Comparison of ENCODE assay signal across 22 mouse cellular contexts in the genomic region with DNA sequence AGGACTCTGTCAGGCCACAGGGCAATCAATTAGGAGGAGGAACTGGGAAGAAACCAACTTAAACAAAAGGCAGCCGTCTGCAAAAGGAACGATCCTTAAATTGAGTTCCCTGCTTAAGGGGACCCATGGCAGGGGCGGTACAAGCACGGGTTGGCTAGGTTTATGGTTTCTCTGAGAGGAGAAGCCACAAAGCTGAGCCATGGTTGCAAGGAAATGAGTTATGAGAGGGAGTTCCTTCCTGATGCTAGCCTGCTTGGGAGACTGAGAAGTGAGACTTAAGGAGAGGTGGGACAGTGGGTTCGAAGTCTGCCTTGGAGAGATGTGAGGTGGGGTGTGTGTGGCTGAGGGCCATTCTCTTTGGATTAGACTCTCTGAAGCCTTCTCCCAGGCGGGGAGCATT. TPM values are rescaled to one million over a fixed set of nuclear protein-coding genes. Genes with fewer than 3 reads are reported as not detected.
DNase-seq lines count a peak whose midpoint lies in the region; ATAC-seq and TF ChIP-seq lines count a peak whose summit lies in the region.
"Had no signal": no experiment of that assay in that cellular context is flagged by ENCODE, and none has a peak within 500 bp of the region (broad histone marks: within the 10 kb centered on the region; RNA-seq: fewer than 3 reads in every experiment).

No protein-coding gene starts in this region.

- H3K27me3 ChIP-seq in lung, embryonic 15.5 days = no peaks in the 10 kb centered on the region
- H3K27me3 ChIP-seq in liver, embryonic 12.5 days (replicated peaks) = no peaks in the 10 kb centered on the region
- no peaks in the 10 kb centered on the region for H3K27me3 ChIP-seq in myocyte (ENCODE audit: control insufficient read depth, insufficient read depth, insufficient read length)
- H3K27me3 ChIP-seq in kidney, adult 2 months (replicated peaks; ENCODE audit: control insufficient read depth, insufficient read depth, low read length) = no peaks in the 10 kb centered on the region
- H3K27me3 ChIP-seq: embryonic facial prominence, embryonic 12.5 days; heart, embryonic 15.5 days; neural tube, embryonic 12.5 days had no signal

- H3K27ac ChIP-seq in lung, embryonic 15.5 days = peak overlapping the region; percentile 61
- peak overlapping the region; percentile 74 for H3K27ac ChIP-seq in liver, embryonic 12.5 days
- no peak overlapping the region for H3K27ac ChIP-seq in kidney, adult 2 months (ENCODE audit: insufficient read depth, low read depth, low read length)
- H3K27ac ChIP-seq: embryonic facial prominence, embryonic 12.5 days; heart, embryonic 15.5 days; layer of hippocampus, adult 2 months; neural tube, embryonic 12.5 days had no signal

- 48% methylated on average over 6 of the region's 6 CpGs for WGBS in lung, embryonic 15.5 days
- WGBS in liver, embryonic 12.5 days (ENCODE audit: insufficient replicate concordance) = 38% methylated on average over 6 of the region's 6 CpGs
- WGBS in kidney, adult 2 months = 35% methylated on average over 6 of the region's 6 CpGs

- no peak overlapping the region for H3K4me2 ChIP-seq in lung, embryonic 15.5 days
- H3K4me2 ChIP-seq in liver, embryonic 12.5 days = no peak overlapping the region
- H3K4me2 ChIP-seq in myocyte (ENCODE audit: low read depth) = peak overlapping the region; percentile 59
- H3K4me2 ChIP-seq: embryonic facial prominence, embryonic 12.5 days; heart, embryonic 15.5 days; midbrain, embryonic 11.5 days; neural tube, embryonic 12.5 days had no signal

- no peak overlapping the region for H3K4me3 ChIP-seq in lung, embryonic 15.5 days
- no peak overlapping the region for H3K4me3 ChIP-seq in liver, embryonic 12.5 days
- no peak overlapping the region for H3K4me3 ChIP-seq in myocyte
- no peak overlapping the region for H3K4me3 ChIP-seq in kidney, adult 2 months (ENCODE audit: insufficient read depth, low read depth, low read length)
- H3K4me3 ChIP-seq: embryonic facial prominence, embryonic 12.5 days; heart, embryonic 15.5 days; layer of hippocampus, adult 2 months; neural tube, embryonic 12.5 days had no signal

- no peaks in the 10 kb centered on the region for H3K9me3 ChIP-seq in lung, embryonic 15.5 days
- no peaks in the 10 kb centered on the region for H3K9me3 ChIP-seq in liver, embryonic 12.5 days (replicated peaks)
- H3K9me3 ChIP-seq: embryonic facial prominence, embryonic 12.5 days; heart, embryonic 15.5 days; neural tube, embryonic 12.5 days had no signal

- no peak overlapping the region for H3ac ChIP-seq in myocyte (ENCODE audit: control insufficient read depth, insufficient read length)

- H3K36me3 ChIP-seq in lung, embryonic 15.5 days = no peaks in the 10 kb centered on the region
- H3K36me3 ChIP-seq in liver, embryonic 12.5 days = peaks cover 12% of the 10 kb centered on the region; the same call in 1 of the 2 replicates
- H3K36me3 ChIP-seq in myocyte (ENCODE audit: control insufficient read depth, insufficient read depth) = no peaks in the 10 kb centered on the region
- no peaks in the 10 kb centered on the region for H3K36me3 ChIP-seq in kidney, adult 2 months (ENCODE audit: control insufficient read depth, insufficient read depth, low read length)
- H3K36me3 ChIP-seq: embryonic facial prominence, embryonic 12.5 days; heart, embryonic 15.5 days; neural tube, embryonic 12.5 days had no signal

- TF ChIP-seq CTCF in kidney, adult 2 months (conservative IDR thresholded peaks at IDR 0.05; ENCODE audit: insufficient read depth, insufficient read length, low read depth, low read length) = no peak

- H3K9ac ChIP-seq in lung, embryonic 15.5 days = no peak overlapping the region
- no peak overlapping the region for H3K9ac ChIP-seq in liver, embryonic 12.5 days
- H3K9ac ChIP-seq: embryonic facial prominence, embryonic 12.5 days; forebrain, postnatal 0 days; heart, embryonic 15.5 days; neural tube, embryonic 12.5 days had no signal

- no peak for DNase-seq in lung, postnatal 14 days
- no peak for DNase-seq in kidney, adult 2 months
- DNase-seq: adrenal gland, adult 2 months; cerebellum, adult 9-10 months; forebrain, postnatal 0 days; gastrocnemius, postnatal 10 days; heart, postnatal 4 days; kidney, adult 11 months; kidney, postnatal 14 days; layer of hippocampus, postnatal 36 days; lung, postnatal 10 days; thymus, adult 18-20 months had no signal

- peaks cover 9% of the 10 kb centered on the region; the same call in 1 of the 2 replicates for H3K4me1 ChIP-seq in lung, embryonic 15.5 days
- peaks cover 29% of the 10 kb centered on the region for H3K4me1 ChIP-seq in liver, embryonic 12.5 days
- no peaks in the 10 kb centered on the region for H3K4me1 ChIP-seq in kidney, adult 2 months (ENCODE audit: control insufficient read depth, insufficient read depth, low read length)
- H3K4me1 ChIP-seq: embryonic facial prominence, embryonic 12.5 days; neural tube, embryonic 12.5 days had no signal

- no peak for ATAC-seq in lung, embryonic 15.5 days (ENCODE audit: borderline replicate concordance, extremely low read depth, low FRiP score, low TSS enrichment)
- ATAC-seq in common myeloid progenitor, adult 5-6 weeks (replicated peaks; ENCODE audit: low read depth, poor library complexity, severe bottlenecking) = peak; percentile 70
- no peak for ATAC-seq in liver, embryonic 12.5 days
- no peak for ATAC-seq in megakaryocyte-erythroid progenitor cell, adult 5-6 weeks (replicated peaks; ENCODE audit: low FRiP score, low TSS enrichment, poor library complexity, severe bottlenecking)
- ATAC-seq: forebrain, postnatal 0 days had no signal

- H3K79me2 ChIP-seq in myocyte (ENCODE audit: control insufficient read depth, insufficient read depth) = no peaks in the 10 kb centered on the region

- TF ChIP-seq POLR2A in myocyte (IDR thresholded peaks at IDR 0.05; ENCODE audit: insufficient read length, low read depth) = no peak
- TF ChIP-seq POLR2A in kidney, adult 2 months (IDR thresholded peaks at IDR 0.05; ENCODE audit: low read depth, low read length) = no peak

TF ChIP-seq in myocyte, 11 proteins besides CTCF, POLR2A, EP300 and RAD21:
- no peak for TF ChIP-seq CEBPB (IDR thresholded peaks at IDR 0.05; ENCODE audit: insufficient read depth, poor library complexity, severe bottlenecking)
- no peak for TF ChIP-seq MYOG (IDR thresholded peaks at IDR 0.05; ENCODE audit: control insufficient read depth in 1 of 3, insufficient read depth in 1 of 3, insufficient read length in 2 of 3, low read depth in 2 of 3)
- no peak for TF ChIP-seq E2F4 (IDR thresholded peaks at IDR 0.05; ENCODE audit: insufficient read depth)
- TF ChIP-seq TCF12 (IDR thresholded peaks at IDR 0.05; ENCODE audit: insufficient read depth, poor library complexity, severe bottlenecking) = no peak
- no peak for TF ChIP-seq TCF3 (IDR thresholded peaks at IDR 0.05; ENCODE audit: insufficient read length, low read depth)
- no peak for TF ChIP-seq SRF (IDR thresholded peaks at IDR 0.05; ENCODE audit: control insufficient read depth, insufficient read length, low read depth)
- no peak for TF ChIP-seq POLR2AphosphoS2 (IDR thresholded peaks at IDR 0.05; ENCODE audit: insufficient read length, low read depth)

RNA-seq across cellular contexts. Expression of a gene that starts 1.2 kb away (rescaled TPM):
- polyA plus RNA-seq in lung, embryonic 15.5 days (2015; fragmentation: Nextera tagmentation; extraction: Ambion mirVana) = 0.87 and 0.94 TPM in 2 replicates
- total RNA-seq in common myeloid progenitor, adult 5-6 weeks (2017) = 3.0 and 3.6 TPM in 2 replicates
- 22.0 and 23.5 TPM in 2 replicates for polyA plus RNA-seq in liver, embryonic 12.5 days (2016; fragmentation: Nextera tagmentation; extraction: Ambion mirVana)
- 1.1 TPM for polyA plus RNA-seq in myocyte (2012; fragmentation: generic; extraction: Trizol)
- polyA plus RNA-seq in kidney, adult 2 months (2012; rRNA removed) = 0.20 and 0.28 TPM in 2 replicates
- 0.70 and 1.1 TPM in 2 replicates for total RNA-seq in megakaryocyte-erythroid progenitor cell, adult 5-6 weeks (2014; fragmentation: Nextera tagmentation)
- total RNA-seq in megakaryocyte-erythroid progenitor cell, adult 5-6 weeks (2017) = 3.0 TPM in 2 replicates

Comparison
In these comparisons a context has a peak if more than half of its experiments do, and no peak if none do; other contexts are left out.
1. RNA of a gene that starts 1.2 kb away (polyA plus RNA-seq): 22.0 to 23.5 TPM in liver, embryonic 12.5 days; 1.1 TPM in myocyte (single experiment), 0.87 to 0.94 TPM in lung, embryonic 15.5 days and 0.20 to 0.28 TPM in kidney, adult 2 months; every median in the first group is over 10 times any median in the second.